Mouse (Mus musculus): Measurements from ENCODE around the gene Zfp988.
"Not testable (repeated sequence)": the region's sequence is repeated elsewhere in the genome, so short reads cannot be mapped to it uniquely, and the experiment has no call there.

Gene Zfp988

GRCm38 (mm10) chr4:147305436-147305835 is at the start of gene Zfp988:
Zfp988 (plus strand) TSS chr4:147305674.
- not testable (repeated sequence) for DNase-seq (ENCODE audit: low spot score in 2 of 2)

- DNase-seq (ENCODE audit: low spot score in 2 of 2), result not testable (repeated sequence)
Observed at GRCm38 (mm10) chr4:147262708-147263107, 42.8 kb upstream of the Zfp988 start.

- DNase-seq (ENCODE audit: low spot score in 2 of 2), result not testable (repeated sequence)
Observed at GRCm38 (mm10) chr4:147267302-147267701, 38.2 kb upstream of the Zfp988 start.

- not testable (repeated sequence) for DNase-seq (ENCODE audit: low spot score in 2 of 2)
Observed at GRCm38 (mm10) chr4:147268735-147269134, 36.7 kb upstream of the Zfp988 start.

- not testable (repeated sequence) for DNase-seq (ENCODE audit: low spot score in 2 of 2)
Observed at GRCm38 (mm10) chr4:147270026-147270425, 35.4 kb upstream of the Zfp988 start.

GRCm38 (mm10) chr4:147271601-147272000 is 33.9 kb upstream of the Zfp988 start:
- DNase-seq (ENCODE audit: low spot score in 2 of 2), result not testable (repeated sequence)

- not testable (repeated sequence) for DNase-seq (ENCODE audit: low spot score in 2 of 2)
Observed at GRCm38 (mm10) chr4:147275021-147275772, 30.3 kb upstream of the Zfp988 start.

- DNase-seq (ENCODE audit: low spot score in 2 of 2), result not testable (repeated sequence)
Observed at GRCm38 (mm10) chr4:147275773-147276140, 29.7 kb upstream of the Zfp988 start.

- not testable (repeated sequence) for DNase-seq (ENCODE audit: low spot score in 2 of 2)
Observed at GRCm38 (mm10) chr4:147280406-147280805, 25.1 kb upstream of the Zfp988 start.

GRCm38 (mm10) chr4:147298585-147298984 is 6.9 kb upstream of the Zfp988 start:
- DNase-seq (ENCODE audit: low spot score in 2 of 2), result not testable (repeated sequence)

GRCm38 (mm10) chr4:147302375-147302774 is 3.1 kb upstream of the Zfp988 start:
- not testable (repeated sequence) for DNase-seq (ENCODE audit: low spot score in 2 of 2)

GRCm38 (mm10) chr4:147335036-147335690 is 29.7 kb downstream of the Zfp988 start:
- not testable (repeated sequence) for DNase-seq (ENCODE audit: low spot score in 2 of 2)

- not testable (repeated sequence) for DNase-seq (ENCODE audit: low spot score in 2 of 2)
Observed at GRCm38 (mm10) chr4:147335691-147336367, 30.4 kb downstream of the Zfp988 start.

- DNase-seq (ENCODE audit: low spot score in 2 of 2), result not testable (repeated sequence)
Observed at GRCm38 (mm10) chr4:147336368-147337195, 31.1 kb downstream of the Zfp988 start.

GRCm38 (mm10) chr4:147337520-147337919 is 32.0 kb downstream of the Zfp988 start:
- not testable (repeated sequence) for DNase-seq (ENCODE audit: low spot score in 2 of 2)

GRCm38 (mm10) chr4:147338032-147338610 is 32.6 kb downstream of the Zfp988 start:
- no peak for DNase-seq (ENCODE audit: low spot score in 2 of 2)

GRCm38 (mm10) chr4:147338706-147339105 is 33.2 kb downstream of the Zfp988 start:
- not testable (repeated sequence) for DNase-seq (ENCODE audit: low spot score in 2 of 2)

- DNase-seq (ENCODE audit: low spot score in 2 of 2), result not testable (repeated sequence)
Observed at GRCm38 (mm10) chr4:147339601-147340219, 34.2 kb downstream of the Zfp988 start.

GRCm38 (mm10) chr4:147340236-147340635 is 34.8 kb downstream of the Zfp988 start:
- DNase-seq (ENCODE audit: low spot score in 2 of 2), result not testable (repeated sequence)

GRCm38 (mm10) chr4:147340876-147341275 is 35.4 kb downstream of the Zfp988 start:
- DNase-seq (ENCODE audit: low spot score in 2 of 2), result not testable (repeated sequence)
